Comparison of ENCODE assay signal across 26 mouse cellular contexts in the genomic region with DNA sequence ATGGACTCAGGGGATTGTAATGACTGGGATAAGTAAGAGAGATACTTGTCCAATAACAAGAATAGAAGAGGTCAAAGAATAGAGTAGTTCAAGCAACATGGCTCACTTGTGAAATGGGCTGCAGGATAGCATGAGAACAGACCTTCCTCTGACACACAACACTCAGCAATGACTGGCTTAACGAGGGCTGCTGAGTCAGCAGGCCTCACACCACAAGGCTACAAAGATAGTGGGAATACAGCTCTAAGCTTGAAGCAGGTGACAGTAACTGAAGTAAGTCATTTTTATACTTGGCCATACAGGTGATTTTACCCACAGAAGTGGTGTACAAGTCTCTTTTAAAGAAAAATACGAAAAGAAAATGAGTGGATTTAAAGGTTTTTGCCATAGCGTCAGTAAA. TPM values are rescaled to one million over a fixed set of nuclear protein-coding genes. Genes with fewer than 3 reads are reported as not detected.
DNase-seq lines count a peak whose midpoint lies in the region; ATAC-seq and TF ChIP-seq lines count a peak whose summit lies in the region.
"Had no signal": no experiment of that assay in that cellular context is flagged by ENCODE, and none has a peak within 500 bp of the region (broad histone marks: within the 10 kb centered on the region; RNA-seq: fewer than 3 reads in every experiment).

No protein-coding gene starts in this region.

- H3K27me3 ChIP-seq in hindbrain, postnatal 0 days (ENCODE audit: insufficient read depth, low read length): no peaks in the 10 kb centered on the region
- H3K27me3 ChIP-seq: embryonic facial prominence, embryonic 12.5 days; embryonic facial prominence, embryonic 15.5 days; heart, embryonic 13.5 days had no signal

- no peak overlapping the region for H3K4me2 ChIP-seq in hindbrain, postnatal 0 days (ENCODE audit: low read depth, low read length)
- H3K4me2 ChIP-seq: embryonic facial prominence, embryonic 12.5 days; embryonic facial prominence, embryonic 15.5 days; heart, embryonic 13.5 days; hindbrain, embryonic 14.5 days had no signal

- H3K4me3 ChIP-seq in ES-E14 (ENCODE audit: insufficient read depth in 1 of 2, low read depth in 1 of 2, low read length in 2 of 2, poor library complexity in 1 of 2, severe bottlenecking in 1 of 2): no peak overlapping the region
- H3K4me3 ChIP-seq in hindbrain, postnatal 0 days (ENCODE audit: low read length): no peak overlapping the region
- H3K4me3 ChIP-seq: embryonic facial prominence, embryonic 12.5 days; embryonic facial prominence, embryonic 15.5 days; gastrocnemius, adult 2 months; heart, embryonic 10.5 days; heart, embryonic 13.5 days had no signal

- TF ChIP-seq CTCF in hindbrain, postnatal 0 days (IDR thresholded peaks at IDR 0.05; ENCODE audit: low read depth): no peak

- in situ Hi-C loops in ES-E14 (cut with MboI; ENCODE audit: low sequenced_read_pairs in 2 of 2, unreplicated experiment in 2 of 2): no loop called here

- peaks cover 15% of the 10 kb centered on the region for H3K36me3 ChIP-seq in ES-E14 (ENCODE audit: control insufficient read depth, insufficient read depth, low read length, poor library complexity, severe bottlenecking)
- H3K36me3 ChIP-seq in hindbrain, postnatal 0 days (ENCODE audit: insufficient read depth, low read length): peaks cover 11% of the 10 kb centered on the region; the same call in 1 of the 2 replicates

- no peaks in the 10 kb centered on the region for H3K9me3 ChIP-seq in ES-E14 (ENCODE audit: control insufficient read depth, insufficient read depth, low read depth, low read length)
- no peaks in the 10 kb centered on the region for H3K9me3 ChIP-seq in hindbrain, postnatal 0 days (ENCODE audit: low read length)
- H3K9me3 ChIP-seq: embryonic facial prominence, embryonic 12.5 days; embryonic facial prominence, embryonic 15.5 days; G1E; heart, embryonic 10.5 days; heart, embryonic 13.5 days had no signal

- H3K9ac ChIP-seq in ES-E14 (ENCODE audit: insufficient read depth, low read depth, low read length, poor library complexity, severe bottlenecking): no peak overlapping the region
- no peak overlapping the region for H3K9ac ChIP-seq in hindbrain, postnatal 0 days (replicated peaks; ENCODE audit: low read length)
- H3K9ac ChIP-seq: embryonic facial prominence, embryonic 12.5 days; embryonic facial prominence, embryonic 15.5 days; forebrain, postnatal 0 days; heart, embryonic 13.5 days; hindbrain, embryonic 14.5 days had no signal

- no peak overlapping the region for H3K27ac ChIP-seq in ES-E14 (ENCODE audit: insufficient read depth, low read depth, low read length, poor library complexity, severe bottlenecking)
- H3K27ac ChIP-seq in hindbrain, postnatal 0 days: no peak overlapping the region
- H3K27ac ChIP-seq: embryonic facial prominence, embryonic 12.5 days; embryonic facial prominence, embryonic 15.5 days; gastrocnemius, adult 2 months; heart, embryonic 10.5 days; heart, embryonic 13.5 days; hindbrain, embryonic 14.5 days had no signal

- peak; percentile 29 to 41 for DNase-seq in adrenal gland, postnatal 36 days
- DNase-seq in adrenal gland, postnatal 25 days: no peak
- DNase-seq in 416B (ENCODE audit: low read depth) (peak; percentile 21), ES-E14 (ENCODE audit: low read depth, low spot score) (no peak)
- DNase-seq in hindbrain, postnatal 0 days (ENCODE audit: low spot score): no peak
- no peak for DNase-seq in testis, postnatal 14 days (ENCODE audit: low spot score)
- DNase-seq: adrenal gland, postnatal 10 days; cerebellum, adult 11-12 months; cerebellum, adult 9-10 months; cerebellum, postnatal 14 days; forebrain, postnatal 0 days; gastrocnemius, adult 2 months; gastrocnemius, postnatal 14 days; heart, adult 18-20 months; heart, postnatal 14 days; heart, postnatal 4 days; kidney, adult 2 months had no signal

- no peaks in the 10 kb centered on the region for H3K4me1 ChIP-seq in ES-E14 (ENCODE audit: control insufficient read depth in 2 of 2, insufficient read depth in 2 of 2, low read length in 2 of 2, poor library complexity in 1 of 2)
- 0 out of 2 replicates have a peak, but pooled peaks cover under 1% of the 10 kb centered on the region for H3K4me1 ChIP-seq in hindbrain, postnatal 0 days (ENCODE audit: insufficient read depth, low read length)
- H3K4me1 ChIP-seq: embryonic facial prominence, embryonic 12.5 days; embryonic facial prominence, embryonic 15.5 days had no signal

- no peak for ATAC-seq in hindbrain, postnatal 0 days
- ATAC-seq: CD4-positive, CD25-positive, alpha-beta regulatory T cell, adult 4 months; forebrain, embryonic 14.5 days; forebrain, postnatal 0 days; intestine, postnatal 0 days had no signal

- 88% methylated on average over 3 of the region's 3 CpGs for WGBS in hindbrain, postnatal 0 days

TF ChIP-seq in ES-E14, 5 proteins besides CTCF, POLR2A, EP300 and RAD21:
- no peak for TF ChIP-seq ZNF384 (IDR thresholded peaks at IDR 0.05; ENCODE audit: low read depth, low read length)
- TF ChIP-seq HCFC1 (IDR thresholded peaks at IDR 0.05; ENCODE audit: borderline replicate concordance, insufficient read depth, low read length): no peak
- TF ChIP-seq MAFK (IDR thresholded peaks at IDR 0.05; ENCODE audit: insufficient read depth, low read depth, low read length): peak; percentile 77
- TF ChIP-seq CHD2 (IDR thresholded peaks at IDR 0.05; ENCODE audit: low read depth, low read length): no peak
- no peak for TF ChIP-seq ZC3H11A (IDR thresholded peaks at IDR 0.05; ENCODE audit: borderline replicate concordance, low read depth, low read length)

RNA-seq across cellular contexts. Expression of gene Mfap3, which starts 7.4 kb away (rescaled TPM):
- total RNA-seq in adrenal gland, postnatal 36 days (2021): 10 to 100 TPM; 25.5 to 29.7 TPM
- total RNA-seq in adrenal gland, postnatal 25 days (2021): 27.9 and 32.2 TPM in 2 replicates
- 36.2 and 41.5 TPM in 2 replicates for total RNA-seq in ES-E14 (2012; rRNA removed)
- total RNA-seq in hindbrain, postnatal 0 days (2014; rRNA removed): 39.5 and 47.7 TPM in 2 replicates
- 46.6 and 48.5 TPM in 2 replicates for polyA plus RNA-seq in hindbrain, postnatal 0 days (2015; fragmentation: Nextera tagmentation; extraction: Ambion mirVana)

RNA-seq across cellular contexts. Expression of gene Fam114a2, which starts 7.5 kb away (rescaled TPM):
- 10 to 100 TPM; 56.8 to 72.0 TPM for total RNA-seq in adrenal gland, postnatal 36 days (2021)
- total RNA-seq in adrenal gland, postnatal 25 days (2021): 70.8 and 82.7 TPM in 2 replicates
- 34.0 and 37.7 TPM in 2 replicates for total RNA-seq in ES-E14 (2012; rRNA removed)
- 27.3 and 28.9 TPM in 2 replicates for total RNA-seq in hindbrain, postnatal 0 days (2014; rRNA removed)
- 51.0 and 51.2 TPM in 2 replicates for polyA plus RNA-seq in hindbrain, postnatal 0 days (2015; fragmentation: Nextera tagmentation; extraction: Ambion mirVana)

Comparison
In these comparisons a context has a peak if more than half of its experiments do, and no peak if none do; other contexts are left out.
1. DNase-seq: peak in adrenal gland, postnatal 36 days (2 of 2) and 416B (single experiment); none in adrenal gland, postnatal 25 days (single experiment), ES-E14 (single experiment), hindbrain, postnatal 0 days (single experiment) and testis, postnatal 14 days (single experiment).